Mouse (Mus musculus) lung, postnatal 4 days (tissue): Measurements from ENCODE around the gene Txndc12.
A peak's percentile ranks its signal among the peaks of the same experiment; 100 is the strongest.

Experiments
- DNase-seq, 2 experiments: peaks; one replicate each; pipeline ENCODE4 v3.0.0; 2021

Txndc12 gene

DNA sequence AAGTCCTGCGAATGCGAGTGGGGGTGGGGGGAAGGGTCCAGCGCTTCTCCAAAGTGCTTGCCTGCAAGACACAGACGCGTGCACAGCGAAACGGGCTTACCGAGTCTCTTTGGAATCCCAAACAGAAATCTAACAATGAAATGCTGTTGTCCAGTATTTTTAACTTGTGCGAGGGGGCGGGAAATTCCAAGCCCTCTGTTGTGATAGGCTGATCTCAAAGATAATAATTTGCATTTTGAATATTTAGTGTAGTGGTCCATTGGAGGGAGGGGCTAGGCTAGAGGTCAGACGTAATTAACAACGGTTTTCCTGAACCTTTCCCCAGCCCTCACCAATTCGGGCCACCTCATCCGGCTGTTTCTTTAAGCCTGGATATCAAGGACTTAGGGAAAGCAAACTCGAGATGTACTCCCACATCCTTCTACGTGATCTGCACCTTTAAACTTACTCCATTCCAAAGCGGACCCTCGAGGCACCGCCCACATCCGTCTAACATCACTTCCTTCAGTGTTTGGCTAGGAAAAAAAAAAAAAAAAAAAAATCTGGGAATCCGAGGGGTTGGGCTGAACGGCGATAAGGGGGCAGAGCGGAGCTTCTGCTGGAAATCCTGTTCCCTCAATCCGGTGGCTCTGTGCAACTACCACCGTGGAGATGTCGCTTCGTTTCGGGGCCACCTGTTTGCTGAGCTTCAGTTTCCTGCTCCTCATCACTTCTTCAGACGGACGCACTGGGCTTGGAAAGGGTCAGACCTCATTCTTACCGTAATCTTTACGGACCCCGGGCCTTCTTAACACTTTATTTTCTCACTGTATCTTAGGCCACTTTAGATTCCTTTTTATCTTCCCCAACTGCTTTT is at the start of gene Txndc12:
Gene Txndc12 (plus strand): TSS at position 487 of the 856 bp plus-strand sequence.
- DNase-seq: peak; percentile 89 to 92

DNA sequence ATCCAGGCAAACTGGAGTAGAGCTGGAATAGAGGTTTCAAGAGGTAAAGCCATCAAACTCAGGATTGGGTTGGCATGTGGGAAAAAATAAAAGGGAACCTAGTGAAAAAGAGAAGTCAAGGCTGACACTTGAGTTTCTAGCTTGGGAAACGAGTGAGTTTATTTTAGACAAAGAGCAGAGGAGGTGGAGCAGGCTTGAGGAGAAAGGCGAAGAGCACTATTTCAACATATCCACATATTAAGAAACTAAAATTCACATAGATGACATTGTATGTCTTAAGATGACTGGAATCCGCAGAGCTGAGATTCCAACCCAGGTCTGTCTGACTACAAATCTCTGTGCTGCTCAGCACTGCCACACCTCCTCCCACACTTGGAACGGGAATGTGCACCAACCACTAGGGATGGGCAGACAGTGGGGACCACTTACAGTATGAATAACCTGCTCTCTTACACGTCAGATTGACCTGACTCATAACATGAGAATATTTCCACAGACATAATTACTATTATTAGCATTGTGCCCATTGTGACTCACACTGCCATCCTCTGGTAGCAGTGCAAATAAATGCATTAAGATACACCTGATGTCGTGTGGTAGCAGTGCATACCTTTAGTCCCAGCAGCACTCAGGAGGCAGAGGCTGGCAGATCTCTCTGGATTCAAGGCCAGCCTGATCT is 45.0 kb upstream of the Txndc12 start:
- DNase-seq: peak in 1 of 2 experiments; percentile 8

DNA sequence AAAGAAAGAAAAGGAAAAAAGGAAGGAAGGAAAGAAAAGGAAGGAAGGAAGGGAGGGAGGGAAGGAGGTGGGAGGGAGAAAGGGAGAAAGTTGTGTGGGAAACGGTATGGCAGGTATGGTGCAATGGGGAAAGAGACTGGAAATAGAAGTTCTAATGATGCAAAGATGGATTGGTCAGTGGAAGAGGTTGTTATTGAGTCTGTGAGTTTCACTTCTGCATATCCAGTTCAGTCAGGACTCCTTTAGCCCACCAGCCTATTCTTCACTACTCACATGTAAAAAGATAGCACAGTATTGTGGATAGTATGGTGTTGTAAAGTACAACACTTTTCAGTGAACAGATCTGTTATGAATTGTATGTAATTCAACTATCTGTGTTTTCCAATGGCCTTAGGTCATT is 43.9 kb upstream of the Txndc12 start:
- no peak for DNase-seq

DNA sequence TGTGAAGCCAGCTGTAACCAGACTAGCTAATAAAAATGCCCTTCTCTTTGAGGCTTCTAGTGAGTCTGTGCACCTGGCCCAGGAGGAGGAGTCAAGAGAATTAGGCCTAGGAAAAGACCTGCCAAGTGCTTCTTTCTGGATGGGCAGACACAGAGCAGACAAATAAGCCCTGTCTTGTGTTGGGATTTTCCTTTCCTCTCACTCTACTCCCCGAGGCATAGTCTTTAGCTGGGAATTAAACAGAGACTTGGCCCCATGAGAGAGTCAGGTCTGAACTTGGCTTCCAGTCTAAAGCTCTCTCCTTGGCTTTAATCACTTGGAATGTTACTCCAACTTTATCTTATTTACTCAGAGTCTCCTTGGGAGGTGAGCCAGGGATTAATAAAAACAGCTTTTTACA is 40.5 kb upstream of the Txndc12 start:
- DNase-seq: no peak

DNA sequence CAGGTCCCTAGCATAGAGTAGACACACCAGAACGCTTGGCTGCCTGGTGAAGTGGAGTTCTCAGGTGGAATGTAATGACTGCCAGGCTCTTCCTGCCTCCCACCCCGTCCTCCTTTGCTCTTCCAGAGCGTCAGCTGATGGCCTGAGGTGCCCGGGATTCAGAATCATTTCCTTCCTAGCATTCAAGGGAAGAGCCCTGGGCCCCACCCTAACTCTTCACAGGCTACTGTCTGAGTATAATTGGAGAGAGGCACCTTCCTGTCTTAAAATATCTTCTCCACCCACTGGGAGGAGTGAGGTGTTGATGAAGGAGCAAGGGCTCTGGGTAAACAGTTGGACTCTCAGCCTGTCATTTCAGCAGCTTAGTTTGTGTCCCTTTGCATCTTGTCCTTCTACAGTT is 37.7 kb upstream of the Txndc12 start:
- no peak for DNase-seq

DNA sequence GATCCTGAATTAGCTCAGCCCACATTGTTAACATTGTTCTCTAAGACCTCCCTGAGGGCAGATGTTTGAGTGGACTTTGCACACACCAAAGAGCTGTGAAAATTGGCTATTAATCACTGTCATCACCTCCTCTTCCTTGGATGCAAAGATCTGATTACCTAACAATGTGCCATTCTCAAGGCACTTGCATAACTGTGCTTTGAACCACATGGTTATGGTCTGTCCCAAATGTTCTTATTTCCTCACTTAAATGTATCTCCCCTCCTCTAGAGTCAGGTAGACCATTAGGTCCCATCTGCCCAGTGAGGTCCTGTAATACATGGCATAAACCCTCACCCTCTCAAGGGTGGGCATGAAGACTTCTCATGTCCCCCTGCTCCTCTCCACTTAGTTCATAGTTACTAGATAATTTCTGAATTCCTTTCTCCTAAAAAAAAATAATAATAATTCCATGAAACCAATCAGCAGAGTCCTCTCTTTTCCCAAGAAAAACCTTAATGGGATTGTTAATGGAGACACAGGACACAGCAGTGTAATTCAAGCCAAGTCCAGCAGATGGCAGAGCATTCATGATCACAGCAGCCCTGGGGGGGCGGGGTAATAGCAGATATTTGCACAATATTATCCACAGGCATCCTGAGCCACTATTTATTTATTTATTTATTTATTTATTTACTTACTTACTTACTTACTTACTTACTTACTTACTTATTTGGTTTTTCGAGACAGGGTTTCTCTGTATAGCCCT is 36.1 kb upstream of the Txndc12 start:
- DNase-seq: peak; percentile 50 to 82

DNA sequence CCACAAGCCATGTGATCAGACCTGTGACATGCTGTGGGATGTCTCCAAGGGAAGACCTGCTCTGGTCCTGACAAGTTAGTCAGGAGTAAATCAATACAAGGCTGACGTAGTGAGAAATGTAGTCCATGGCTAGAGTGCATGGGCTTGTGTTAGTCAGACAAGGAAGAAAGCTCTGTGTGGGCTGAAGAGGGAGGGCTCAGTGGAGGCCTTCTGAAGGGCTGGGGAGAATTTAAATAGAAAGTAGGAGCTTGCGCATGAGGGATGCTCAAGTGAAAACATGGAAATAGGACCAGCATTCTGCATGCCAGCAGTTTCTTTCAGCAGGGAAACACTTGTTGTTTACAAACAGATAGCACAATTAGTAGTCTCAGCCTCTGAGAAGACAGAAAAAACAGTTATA is 30.9 kb upstream of the Txndc12 start:
- DNase-seq: no peak

DNA sequence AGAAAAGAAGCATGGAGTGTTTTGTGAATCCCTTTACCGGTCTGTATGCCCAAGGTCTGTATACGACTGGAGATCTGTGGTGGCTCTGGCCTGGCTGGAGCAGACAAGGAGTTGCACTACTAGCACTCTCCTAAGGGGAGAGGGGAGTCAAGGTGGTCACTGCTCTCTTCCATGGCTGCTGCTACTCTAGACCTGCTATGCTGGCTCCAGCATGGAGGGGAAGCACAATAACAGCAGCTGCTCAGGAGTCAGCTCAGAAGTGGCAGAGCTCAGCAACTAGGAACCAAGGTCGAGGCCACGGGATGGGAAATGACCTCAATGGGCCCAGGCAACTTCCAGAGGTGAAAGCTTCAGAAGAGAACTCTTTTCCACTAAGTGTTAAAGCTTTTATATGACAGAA is 23.3 kb upstream of the Txndc12 start:
- no peak for DNase-seq

DNA sequence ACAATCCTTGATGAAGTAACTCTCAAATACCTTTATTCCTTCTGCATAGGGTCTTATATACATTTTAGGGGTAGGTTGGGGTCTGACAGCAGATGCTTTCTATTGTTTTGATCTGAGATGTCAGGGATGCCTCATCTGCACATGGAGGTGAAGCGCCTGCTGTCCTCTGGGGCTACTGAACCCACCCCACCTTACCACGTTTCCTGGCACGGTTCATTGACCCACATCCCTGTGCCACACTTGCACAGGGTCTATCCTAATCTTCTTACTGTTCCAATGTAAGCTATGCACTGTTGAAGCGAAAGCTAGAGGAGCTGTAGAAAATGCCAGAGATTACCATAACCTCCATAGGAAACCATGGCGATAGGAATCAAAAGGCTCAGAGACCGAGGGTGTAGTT is 22.9 kb upstream of the Txndc12 start:
- DNase-seq: no peak

DNA sequence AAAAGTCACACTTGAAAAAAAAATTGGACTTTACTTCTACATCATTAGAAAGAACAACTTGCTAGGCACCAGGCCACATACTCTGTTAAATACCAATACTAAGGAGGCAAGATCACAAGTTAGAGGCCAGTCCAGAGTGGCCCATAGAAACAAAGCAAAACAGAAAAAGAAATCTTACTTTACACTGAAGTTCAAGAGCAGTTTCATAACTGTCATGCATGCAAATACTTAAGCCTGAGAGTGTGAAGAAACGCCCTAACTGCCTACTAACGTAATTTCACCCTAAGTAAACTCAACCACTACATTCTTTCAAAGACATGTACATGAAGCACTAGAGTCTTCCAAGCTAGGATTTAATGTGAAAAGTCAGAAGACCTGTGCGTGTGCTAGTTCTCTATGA is 8.7 kb upstream of the Txndc12 start:
- no peak for DNase-seq

DNA sequence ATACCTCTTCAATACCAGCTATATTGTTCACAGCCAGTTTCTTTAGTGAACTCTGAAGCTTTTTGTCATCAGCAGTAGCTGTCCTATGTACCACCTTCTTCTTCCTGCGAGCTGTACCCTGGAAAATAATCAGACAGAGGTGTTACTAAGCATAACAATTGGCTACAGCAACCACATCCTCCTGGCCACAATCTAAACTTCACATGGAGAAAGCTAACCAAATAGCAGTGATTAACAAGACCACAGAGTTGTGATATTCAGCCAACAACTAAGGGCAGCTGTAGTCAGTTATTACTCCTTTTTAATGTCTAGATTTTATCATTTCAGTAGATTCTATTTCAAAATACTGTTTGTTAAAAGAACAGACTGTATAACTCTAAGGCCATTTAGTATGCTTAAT is 8.3 kb upstream of the Txndc12 start:
- DNase-seq: no peak

DNA sequence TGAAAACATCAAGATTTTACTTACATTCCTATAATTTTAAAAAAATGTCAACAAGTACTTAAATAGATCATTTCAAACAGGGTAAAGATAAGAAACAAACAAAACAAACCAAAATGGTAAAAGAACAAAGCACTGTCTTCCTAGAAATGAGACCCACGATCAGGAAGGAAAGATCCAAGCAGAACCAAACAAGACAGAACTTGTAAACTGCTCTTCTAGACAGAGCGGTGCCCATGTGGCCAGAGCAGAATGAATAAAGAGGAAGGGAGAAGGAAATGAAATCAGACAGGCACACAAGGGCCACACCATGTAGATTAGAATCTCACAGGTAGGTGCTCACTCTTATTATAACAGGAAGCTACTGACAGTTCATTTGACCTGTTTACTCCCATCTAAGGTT is 7.8 kb upstream of the Txndc12 start:
- DNase-seq: no peak

DNA sequence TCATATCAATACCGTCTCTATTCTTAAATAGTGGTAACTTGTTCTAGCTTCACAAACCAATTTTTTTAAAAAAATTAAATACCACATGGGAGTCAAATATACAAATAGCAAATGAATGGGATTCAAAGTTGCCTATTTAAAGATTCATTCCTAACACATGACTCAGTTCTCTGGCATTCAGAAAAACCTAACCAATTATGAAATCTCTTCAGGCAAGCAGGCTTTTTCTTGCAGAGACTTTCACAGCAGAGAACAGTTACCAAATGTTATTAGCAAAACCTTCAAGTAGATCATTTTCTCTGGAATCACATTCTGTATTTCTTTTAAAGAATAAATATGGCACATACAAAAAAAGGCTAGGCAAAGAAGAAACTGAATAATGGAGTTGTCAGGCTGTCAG is 3.7 kb upstream of the Txndc12 start:
- no peak for DNase-seq

DNA sequence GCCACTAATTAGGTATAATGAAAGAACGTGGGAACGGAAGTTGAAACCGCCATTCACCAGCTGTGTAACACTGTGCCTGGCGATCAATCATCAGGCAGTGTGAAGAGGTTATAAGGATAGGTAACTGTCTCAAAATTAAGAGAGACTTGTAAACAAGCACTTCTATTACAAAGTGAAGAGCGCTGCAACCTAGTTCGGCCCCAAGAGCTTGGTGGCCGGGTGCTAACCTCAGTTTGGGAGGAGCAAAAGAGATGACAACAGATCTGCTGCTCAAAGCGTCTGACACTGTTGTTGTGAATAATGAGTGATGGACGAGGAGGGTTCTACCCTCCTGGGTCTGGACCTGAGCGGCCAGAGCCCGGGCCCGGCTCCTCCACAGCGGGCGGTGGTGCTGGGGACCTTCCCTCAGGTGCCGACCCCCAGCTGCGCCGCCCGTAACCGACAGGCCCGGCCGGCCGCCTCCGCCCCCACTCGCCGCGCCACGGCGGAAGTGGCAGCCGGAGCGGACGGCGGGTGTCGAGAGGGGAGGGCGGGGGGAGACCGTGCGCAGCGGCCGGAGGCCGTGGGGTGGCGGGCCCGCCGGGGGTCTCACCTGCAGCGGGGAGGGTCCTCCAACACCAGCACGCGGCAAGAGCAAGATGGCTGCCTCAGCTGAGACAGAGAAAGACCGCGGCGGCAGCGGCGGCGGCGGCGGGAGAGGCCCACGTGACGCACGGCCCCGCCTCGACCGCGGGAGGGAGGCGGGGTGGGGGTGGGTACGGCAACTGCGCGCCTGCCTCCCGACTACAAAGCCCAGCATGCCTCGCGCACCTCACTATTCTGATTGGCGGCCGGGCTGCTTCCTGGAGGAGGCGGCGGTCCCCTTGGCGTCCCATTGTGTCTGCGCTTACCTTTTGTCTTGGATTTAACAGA is 1.2 kb upstream of the Txndc12 start, which contains the start of gene Btf3l4:
Gene Btf3l4 (minus strand): TSS at position 699 of the 912 bp plus-strand sequence.
- peak; percentile 93 to 95 for DNase-seq

DNA sequence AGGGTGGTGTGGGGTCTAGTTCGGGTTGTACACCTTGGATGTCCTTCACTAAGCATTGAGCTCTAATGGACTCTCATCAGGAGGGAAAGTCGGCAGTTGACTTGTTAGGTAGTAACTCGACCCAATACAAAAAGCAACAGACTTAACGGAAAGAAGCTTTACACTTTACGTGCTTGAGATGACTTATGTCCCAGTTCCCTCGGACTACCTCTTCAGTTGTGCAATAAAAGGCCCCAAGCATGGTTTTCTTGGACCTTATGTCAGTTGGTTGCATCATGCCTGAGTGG is 630 bp upstream of the Txndc12 start:
- DNase-seq: no peak

DNA sequence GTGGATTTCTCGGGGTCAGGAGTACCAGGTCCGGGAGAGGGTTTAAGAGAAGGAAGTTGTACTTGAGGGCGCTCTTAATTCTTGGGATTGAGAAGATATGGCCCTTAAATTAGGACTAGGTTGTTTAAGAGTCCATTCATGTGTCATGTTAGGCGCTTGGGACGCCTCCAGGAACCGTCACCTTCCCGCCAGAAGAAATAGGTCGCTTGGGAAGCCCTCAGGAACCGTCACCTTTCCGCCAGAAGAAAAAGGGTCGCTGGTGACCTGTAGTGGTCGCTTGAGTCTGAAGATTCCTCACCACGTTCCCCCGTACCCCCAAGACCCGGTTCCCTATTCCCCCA is 540 bp downstream of the Txndc12 start:
- DNase-seq: no peak

DNA sequence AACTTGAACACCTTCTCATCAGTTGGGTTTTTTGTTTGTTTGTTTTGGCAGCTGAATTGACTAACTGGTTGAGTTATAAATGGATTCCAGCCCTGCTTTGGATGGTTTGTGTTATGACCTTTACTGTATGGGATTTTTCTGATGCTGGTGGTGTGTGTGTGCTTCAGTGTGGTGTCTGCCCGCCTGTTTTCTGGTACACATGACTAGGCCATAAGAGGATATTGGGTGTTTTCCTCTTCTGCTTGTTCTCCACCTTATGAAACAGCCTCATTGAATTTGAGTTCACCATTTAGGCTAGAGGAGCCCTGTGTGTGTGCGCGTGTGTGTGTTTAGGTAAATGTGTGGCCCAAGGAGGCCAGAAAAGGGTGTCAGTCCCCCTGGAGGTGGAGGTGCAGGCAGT is 1.1 kb downstream of the Txndc12 start:
- DNase-seq: no peak

DNA sequence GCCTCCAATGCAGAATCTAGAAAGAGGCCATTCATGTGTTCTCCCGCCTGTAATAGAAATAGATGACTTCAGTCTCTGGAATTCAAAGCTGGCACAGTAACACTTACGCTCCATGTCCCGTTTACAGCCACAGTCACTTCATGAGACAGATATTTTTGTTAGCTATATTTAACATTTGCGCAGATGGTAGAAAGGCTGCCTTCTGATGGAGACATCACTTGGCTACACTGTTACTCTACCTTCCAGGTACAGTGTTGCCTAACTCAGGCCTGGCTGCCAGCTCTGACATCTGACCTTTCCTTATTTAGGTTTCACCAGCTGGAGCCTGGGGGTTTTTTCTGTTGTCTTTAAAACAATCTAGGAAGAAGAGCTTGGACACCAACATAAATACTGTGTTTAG is 3.6 kb downstream of the Txndc12 start:
- DNase-seq: no peak

DNA sequence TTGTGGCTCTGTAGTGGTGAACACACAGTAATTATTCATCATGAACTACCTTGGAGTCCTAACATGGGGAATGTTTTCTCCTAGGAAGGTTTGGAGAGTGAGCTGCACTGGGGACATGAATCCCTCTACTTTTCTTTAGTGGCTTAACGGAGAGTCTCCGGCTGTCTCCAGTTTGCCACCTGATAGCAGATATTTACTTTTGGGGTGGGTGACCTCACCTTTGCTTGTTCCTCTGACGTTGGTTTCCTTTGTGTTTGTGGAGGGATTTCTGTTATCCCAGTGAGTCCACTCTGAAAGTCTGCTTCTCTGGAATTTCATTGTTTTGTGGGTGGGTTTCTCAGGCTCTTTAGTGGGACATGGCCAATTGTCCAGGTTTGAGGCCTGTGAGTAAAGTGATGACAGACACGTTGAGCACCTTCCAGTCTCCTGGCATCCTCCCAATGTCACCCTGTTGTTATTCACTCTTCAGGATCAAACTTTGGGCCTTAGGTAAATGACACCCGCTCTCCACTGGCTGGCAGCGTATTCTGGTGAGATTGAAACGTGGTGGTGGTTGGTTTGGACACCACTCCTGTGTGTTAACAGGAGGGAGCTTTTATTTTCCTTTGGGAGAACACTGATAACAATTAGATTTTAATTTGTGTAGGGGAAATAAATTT is 7.6 kb downstream of the Txndc12 start:
- DNase-seq: no peak

DNA sequence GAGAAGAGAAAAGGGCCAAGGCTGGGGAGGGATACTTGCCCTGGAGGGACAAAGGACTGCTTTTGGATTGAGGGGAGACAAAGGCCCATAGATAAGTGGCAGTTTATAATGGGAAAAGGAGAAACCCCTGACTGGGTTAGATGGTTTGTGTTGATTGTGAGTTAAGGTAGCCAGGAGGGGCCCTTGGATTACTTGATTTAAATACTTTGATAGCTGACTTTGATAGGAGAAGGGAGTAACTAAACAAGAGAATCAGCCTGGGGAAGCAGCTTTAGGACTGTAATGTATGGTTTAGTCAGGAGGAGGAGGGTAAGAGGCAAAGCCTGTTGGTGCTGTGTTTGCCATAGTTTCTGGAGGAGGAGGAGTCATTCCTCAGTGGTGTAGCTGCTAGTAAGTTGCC is 8.9 kb downstream of the Txndc12 start:
- no peak for DNase-seq

DNA sequence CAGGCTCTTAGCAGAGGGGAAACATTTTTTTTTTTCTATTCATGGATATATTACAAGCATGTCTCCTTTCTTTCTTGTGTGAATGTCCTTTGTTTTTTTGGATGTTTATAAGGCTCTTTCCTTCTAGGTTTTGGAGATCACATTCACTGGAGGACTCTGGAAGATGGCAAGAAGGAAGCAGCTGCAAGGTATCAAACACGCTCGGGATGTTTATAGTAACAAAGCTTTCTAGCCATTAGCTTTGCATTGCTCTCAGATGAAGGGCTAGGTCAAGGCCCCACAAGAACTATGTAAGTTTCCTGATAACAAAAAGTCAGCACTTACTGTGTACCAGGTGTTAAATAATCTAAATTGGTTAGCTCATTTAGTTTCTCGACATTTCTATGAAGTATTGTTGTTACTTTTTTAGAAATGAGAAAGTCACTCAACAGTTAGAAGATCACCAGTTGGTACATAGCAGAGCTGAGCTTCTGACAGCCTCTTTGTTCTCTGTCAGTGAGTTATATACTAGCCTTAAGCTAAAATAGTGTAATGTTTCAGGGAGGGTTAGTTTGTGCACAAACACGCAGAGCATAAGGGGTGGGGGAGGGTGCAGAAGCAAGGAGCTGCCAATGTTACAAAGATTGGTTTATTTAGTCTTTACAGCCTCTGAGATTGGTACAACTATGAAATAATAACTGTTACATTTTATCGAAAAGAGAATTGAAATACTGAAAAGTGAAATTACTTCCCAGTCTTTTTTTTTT is 11.6 kb downstream of the Txndc12 start:
- DNase-seq: no peak
